Mouse (Mus musculus): Measurements from ENCODE around the gene Tmem199.

DNA sequence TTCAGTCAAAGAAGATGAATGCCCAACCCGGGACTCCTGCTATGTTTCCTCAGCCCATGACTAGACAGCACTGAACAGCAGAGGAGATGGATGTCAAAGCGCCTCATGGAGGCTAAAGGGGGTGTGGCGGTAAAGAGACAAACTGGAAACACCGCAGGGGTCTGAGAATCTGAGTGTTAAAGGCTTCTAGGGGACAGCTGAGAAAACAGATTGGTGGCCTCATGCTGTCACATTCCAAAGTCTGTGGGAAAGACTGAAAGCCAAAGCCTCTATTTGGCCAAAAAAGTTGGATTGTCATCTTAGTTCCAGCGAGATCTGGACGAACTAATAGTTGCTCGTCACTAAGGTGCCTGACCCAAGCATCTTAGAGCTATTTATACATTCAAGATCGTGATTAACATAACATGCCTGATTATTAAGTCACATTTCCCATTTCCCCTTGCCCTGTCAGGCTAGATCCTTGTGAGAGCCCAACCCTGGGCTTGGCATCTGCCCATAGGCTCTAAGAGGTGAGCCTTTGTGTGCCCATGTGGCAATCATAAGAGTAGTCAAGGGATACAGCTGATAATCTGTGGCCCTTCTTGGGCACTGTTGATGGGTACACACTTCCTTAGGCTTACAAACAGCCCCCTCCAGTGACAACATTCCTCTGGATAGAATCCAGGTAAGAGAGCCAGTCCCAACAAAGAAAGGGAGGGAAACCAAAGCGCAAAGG lies 11.4 kb upstream of the Tmem199 start:
- TF ChIP-seq POLR2A (IDR thresholded peaks at IDR 0.05; ENCODE audit: insufficient read length, low read depth) = no peak
- no peak for TF ChIP-seq USF1 (IDR thresholded peaks at IDR 0.05; ENCODE audit: low read depth)
- TF ChIP-seq MAX (IDR thresholded peaks at IDR 0.05; ENCODE audit: low read depth) = no peak
- TF ChIP-seq E2F4 (IDR thresholded peaks at IDR 0.05; ENCODE audit: insufficient read depth) = no peak
- no peak for TF ChIP-seq TCF12 (IDR thresholded peaks at IDR 0.05; ENCODE audit: insufficient read depth, poor library complexity, severe bottlenecking)
- no peak for TF ChIP-seq REST (IDR thresholded peaks at IDR 0.05; ENCODE audit: insufficient read depth, insufficient read length)
- TF ChIP-seq MYOG (IDR thresholded peaks at IDR 0.05; ENCODE audit: control insufficient read depth in 1 of 3, insufficient read depth in 1 of 3, insufficient read length in 2 of 3, low read depth in 2 of 3) = no peak
- TF ChIP-seq CEBPB (IDR thresholded peaks at IDR 0.05; ENCODE audit: insufficient read depth, poor library complexity, severe bottlenecking) = no peak
- TF ChIP-seq TCF3 (IDR thresholded peaks at IDR 0.05; ENCODE audit: insufficient read length, low read depth) = no peak
- TF ChIP-seq SRF (IDR thresholded peaks at IDR 0.05; ENCODE audit: control insufficient read depth, insufficient read length, low read depth) = no peak

All from myocyte (in vitro differentiated cells).